Mouse (Mus musculus) neural tube, embryonic 15.5 days (tissue): ENCODE data around the gene Hoxb7. TPM values are rescaled to one million over a fixed set of nuclear protein-coding genes. Genes with fewer than 3 reads are reported as not detected.

ENCODE experiments used
- ATAC-seq: fragments of 200-750 bp; cut with Nextera tagmentation; 2 replicates; pipeline ENCODE4 v1.8.0; 2017; ENCODE audit warnings: mild to moderate bottlenecking, moderate TSS enrichment, moderate library complexity; ENCODE audit not compliant: low FRiP score
- H3K27ac ChIP-seq: fragments of 300-500 bp; sonication (generic); replicated peaks from 2 replicates; pipeline ENCODE4 v1.5.1; 2015; ENCODE audit warnings: mild to moderate bottlenecking, inconsistent platforms
- H3K27me3 ChIP-seq: fragments of 300-500 bp; sonication (generic); replicated peaks from 2 replicates; pipeline ENCODE4 v1.6.1; 2015; ENCODE audit warnings: inconsistent platforms
- H3K36me3 ChIP-seq: fragments of 300-500 bp; sonication (generic); 2 replicates; pipeline ENCODE4 v1.6.1; 2015; ENCODE audit warnings: inconsistent platforms
- H3K4me1 ChIP-seq: fragments of 300-500 bp; sonication (generic); 2 replicates; pipeline ENCODE4 v1.6.1; 2015; ENCODE audit warnings: inconsistent platforms
- H3K4me2 ChIP-seq: fragments of 300-500 bp; sonication (generic); 2 replicates; pipeline ENCODE4 v1.6.1; 2015; ENCODE audit warnings: inconsistent platforms, mild to moderate bottlenecking, moderate library complexity
- H3K4me3 ChIP-seq: fragments of 300-500 bp; sonication (generic); replicated peaks from 2 replicates; pipeline ENCODE4 v1.5.1; 2015; ENCODE audit warnings: mild to moderate bottlenecking, inconsistent platforms
- H3K9ac ChIP-seq: fragments of 300-500 bp; sonication (generic); replicated peaks from 2 replicates; pipeline ENCODE4 v1.6.1; 2015; ENCODE audit warnings: mild to moderate bottlenecking, inconsistent platforms
- H3K9me3 ChIP-seq: fragments of 300-500 bp; sonication (generic); replicated peaks from 2 replicates; pipeline ENCODE4 v1.6.1; 2016; ENCODE audit warnings: inconsistent platforms
- WGBS: fragments of 180-500 bp; shearing (Covaris S2); methylation state at CpG from one replicate; pipeline ENCODE4 v1.1.7; 2015; ENCODE audit warnings: mixed read lengths; 5-methylcytosine and 5-hydroxymethylcytosine counted together
- polyA plus RNA-seq: library from polyadenylated mRNA; unstranded; fragments of >200 nt; fragmentation: Nextera tagmentation; extraction: Ambion mirVana; gene quantifications from 2 replicates; pipeline ENCODE4 v1.2.1, GENCODE M21; 2015

Hoxb7 gene
- 101 and 115 TPM in 2 replicates for polyA plus RNA-seq

DNA sequence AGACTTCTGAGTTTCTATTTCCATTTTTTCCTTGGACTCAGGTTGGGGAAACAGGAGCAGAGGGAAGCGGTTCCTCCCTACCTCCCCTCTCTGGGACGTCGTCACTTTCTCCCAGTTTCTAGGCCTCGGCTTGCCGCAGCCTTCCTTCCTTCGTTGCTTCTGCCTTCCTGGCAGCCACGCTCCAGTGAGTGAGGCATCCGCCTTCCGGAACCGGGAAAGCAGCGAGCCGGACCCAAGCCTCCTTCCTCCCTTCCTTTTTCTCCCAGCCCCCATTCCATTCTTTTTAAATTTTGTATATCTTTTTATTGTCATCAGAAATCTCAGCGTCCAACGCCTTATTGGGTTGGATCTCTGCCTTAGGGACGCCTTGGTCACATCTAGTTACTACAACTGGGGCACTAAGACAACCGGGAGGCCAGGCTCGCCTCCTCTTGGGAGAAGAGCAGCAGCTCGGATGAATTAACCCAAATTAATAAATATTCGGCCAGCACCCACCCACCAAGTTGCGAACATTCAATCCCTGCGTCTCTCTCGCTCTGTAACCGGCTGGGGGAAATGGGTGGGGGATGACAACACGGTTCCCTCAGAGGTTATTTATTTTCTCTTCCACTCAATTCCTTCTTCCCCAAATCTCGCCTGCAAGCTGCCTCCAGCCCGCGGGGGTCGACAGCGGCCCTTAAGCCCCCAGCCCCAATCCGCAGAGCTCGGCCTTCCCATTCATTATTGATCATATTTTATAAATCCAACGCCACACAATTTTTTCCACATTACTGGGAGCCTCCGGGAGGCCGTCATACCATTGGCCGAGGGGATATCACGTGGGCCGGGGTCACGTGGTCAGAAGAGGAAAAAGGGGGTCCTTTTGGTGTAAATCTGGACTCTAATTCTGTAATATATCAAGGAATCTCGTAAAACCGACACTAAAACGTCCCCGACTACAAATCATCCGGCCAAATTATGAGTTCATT, at the start of gene Hoxb7:
TSS of gene Hoxb7 (plus strand) at position 853 of the 968 bp plus-strand sequence.
- H3K27me3 ChIP-seq, result no peaks in the 10 kb centered on the region
- H3K27ac ChIP-seq, result peak within 1 kb of the TSS; percentile 99

DNA sequence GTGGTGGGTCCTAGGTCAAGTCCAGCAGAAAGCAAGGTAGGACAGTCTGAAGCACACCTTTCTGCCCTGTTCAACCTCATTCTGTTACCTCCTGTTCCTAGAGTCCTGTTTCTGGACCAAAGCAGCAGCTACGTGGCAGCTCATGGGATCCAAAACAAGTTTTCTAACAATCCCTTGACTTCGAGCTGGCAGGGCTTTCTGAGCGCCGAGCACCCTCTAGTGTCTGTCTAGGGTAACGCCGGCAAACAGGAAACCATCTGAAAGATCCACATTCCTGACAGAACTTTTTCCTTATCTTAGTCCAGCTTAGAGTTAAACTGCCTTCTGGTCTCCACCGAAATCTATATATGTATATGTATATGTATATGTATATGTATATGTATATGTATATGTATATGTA, 46.2 kb upstream of the Hoxb7 start:
- H3K27me3 ChIP-seq, result peaks cover 13% of the 10 kb centered on the region
- no peaks in the 10 kb centered on the region for H3K4me1 ChIP-seq
- H3K4me2 ChIP-seq, result no peak overlapping the region
- WGBS, result 3% methylated on average over 7 of the region's 7 CpGs
- no peaks in the 10 kb centered on the region for H3K36me3 ChIP-seq
- ATAC-seq, result no peak
- no peak overlapping the region for H3K9ac ChIP-seq
- no peaks in the 10 kb centered on the region for H3K9me3 ChIP-seq
- H3K4me3 ChIP-seq, result no peak overlapping the region
- no peak overlapping the region for H3K27ac ChIP-seq

More for the DNA sequence above, at the start of gene Hoxb7:
- peak within 1 kb of the TSS; percentile 83 for H3K9ac ChIP-seq
- no peaks in the 10 kb centered on the region for H3K36me3 ChIP-seq
- peak within 1 kb of the TSS; percentile 60 for H3K4me3 ChIP-seq
- peak within 1 kb of the TSS; percentile 87 for H3K4me2 ChIP-seq
- ATAC-seq, result peak; percentile 28; the same call in 1 of the 2 replicates
- WGBS, result under 1% methylated on average over 43 of the region's 43 CpGs
- peaks cover 29% of the 10 kb centered on the region for H3K4me1 ChIP-seq
- H3K9me3 ChIP-seq, result no peaks in the 10 kb centered on the region

DNA sequence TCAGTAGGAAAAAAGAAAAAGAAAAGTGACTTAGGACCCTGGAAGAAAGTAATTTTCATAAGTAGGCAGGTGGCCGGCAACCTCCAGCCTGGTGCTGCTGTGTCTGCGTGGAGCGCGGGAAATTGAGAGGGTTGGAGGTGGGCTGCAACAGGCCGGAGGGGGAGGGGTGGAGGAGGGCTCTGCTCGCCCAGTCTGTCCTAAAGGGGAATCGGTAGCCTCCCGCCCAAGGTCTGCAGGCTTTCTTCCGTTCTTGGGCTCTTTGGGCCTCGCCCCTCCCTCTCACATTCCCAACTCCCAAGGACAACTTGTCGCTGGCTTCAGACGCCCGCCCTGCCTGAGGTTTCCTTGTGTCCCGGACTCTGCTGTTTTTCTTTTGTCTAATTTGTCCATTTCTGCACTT, 35.5 kb upstream of the Hoxb7 start:
- no peaks in the 10 kb centered on the region for H3K9me3 ChIP-seq
- H3K4me1 ChIP-seq, result peaks cover 41% of the 10 kb centered on the region
- peak; percentile 48; the same call in 1 of the 2 replicates for ATAC-seq
- peak overlapping the region; percentile 54 for H3K4me3 ChIP-seq
- peak overlapping the region; percentile 62; the same call in 1 of the 2 replicates for H3K9ac ChIP-seq
- H3K36me3 ChIP-seq, result no peaks in the 10 kb centered on the region
- peak overlapping the region; percentile 87 for H3K27ac ChIP-seq
- H3K4me2 ChIP-seq, result peak overlapping the region; percentile 61
- H3K27me3 ChIP-seq, result peaks cover 14% of the 10 kb centered on the region; the same call in 1 of the 2 replicates
- WGBS, result under 1% methylated on average over 14 of the region's 14 CpGs

DNA sequence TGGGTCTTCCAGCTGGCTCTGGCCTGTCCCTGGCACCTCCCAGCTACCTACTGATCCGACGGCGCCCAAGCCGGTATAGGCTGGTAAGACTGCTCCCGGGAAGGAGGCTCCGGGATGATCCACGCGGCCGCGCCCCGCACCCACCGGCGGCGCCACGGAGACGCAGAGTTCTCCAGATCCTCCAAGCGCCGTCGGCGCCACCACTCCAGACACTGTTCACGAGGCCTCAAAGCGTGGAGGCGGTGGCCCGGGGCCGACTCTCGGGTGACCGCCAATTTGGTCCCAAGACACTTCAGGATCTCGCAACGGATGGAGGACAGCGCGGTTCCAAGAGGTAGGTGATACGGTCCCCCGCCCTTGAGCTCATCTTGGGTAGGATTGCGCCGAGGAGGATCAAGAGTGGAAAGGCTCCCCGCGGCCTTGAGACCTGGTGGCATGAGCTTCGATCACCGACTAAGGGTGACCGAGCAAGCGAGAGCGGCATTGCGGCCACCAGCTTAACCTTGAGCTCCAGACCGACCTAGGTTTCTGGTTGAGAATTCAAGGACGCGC, 34.9 kb upstream of the Hoxb7 start:
- Histone ChIP-seq H3K4me1 (peaks cover 46% of the 10 kb centered on the region), H3K27me3 (peaks cover 18% of the 10 kb centered on the region; the same call in 1 of the 2 replicates), H3K36me3 (no peaks in the 10 kb centered on the region), H3K9me3 (no peaks in the 10 kb centered on the region), H3K9ac (peak overlapping the region; percentile 62), H3K27ac (peak overlapping the region; percentile 87), H3K4me2 (peak overlapping the region; percentile 61), H3K4me3 (peak overlapping the region; percentile 54)
- peak; percentile 77 for ATAC-seq
- WGBS, result under 1% methylated on average over 46 of the region's 46 CpGs

DNA sequence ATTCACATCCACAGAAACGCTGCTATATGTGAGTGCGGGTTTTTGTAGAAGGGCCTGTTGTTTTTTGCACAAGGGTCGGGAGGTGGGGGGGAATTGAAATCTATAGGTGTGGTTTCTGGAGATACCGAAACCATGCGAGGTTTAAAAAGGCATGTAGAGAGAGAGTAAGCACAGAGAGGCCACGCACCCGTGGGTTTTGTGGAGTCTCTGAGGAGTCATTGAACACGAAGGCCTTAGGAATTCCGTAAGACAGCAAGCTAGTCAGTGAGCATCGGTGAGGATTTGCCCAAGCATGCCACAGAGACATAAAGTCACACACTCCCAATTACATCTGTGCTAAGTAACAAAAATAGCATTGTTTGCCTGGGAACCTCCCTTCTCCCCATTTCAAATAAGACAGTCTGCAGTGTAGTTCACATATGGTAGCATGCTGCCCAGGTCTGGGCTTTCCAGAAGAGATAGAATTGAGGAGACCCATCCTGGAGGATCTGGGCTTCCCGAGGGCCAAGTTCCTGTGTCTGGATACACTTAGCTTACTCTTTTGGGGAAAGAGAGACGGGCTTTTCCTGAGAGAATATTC, 33.8 kb upstream of the Hoxb7 start:
- Histone ChIP-seq H3K9me3 (no peaks in the 10 kb centered on the region), H3K27ac (peak overlapping the region; percentile 87), H3K36me3 (no peaks in the 10 kb centered on the region), H3K4me1 (peaks cover 47% of the 10 kb centered on the region), H3K4me3 (peak overlapping the region; percentile 54), H3K4me2 (peak overlapping the region; percentile 61), H3K27me3 (peaks cover 19% of the 10 kb centered on the region; the same call in 1 of the 2 replicates), H3K9ac (peak overlapping the region; percentile 62)
- 4% methylated on average over 12 of the region's 12 CpGs for whole genome bisulfite sequencing
- ATAC-seq, result 0 out of 2 replicates have a peak, but pooled peaks have one; percentile 18

DNA sequence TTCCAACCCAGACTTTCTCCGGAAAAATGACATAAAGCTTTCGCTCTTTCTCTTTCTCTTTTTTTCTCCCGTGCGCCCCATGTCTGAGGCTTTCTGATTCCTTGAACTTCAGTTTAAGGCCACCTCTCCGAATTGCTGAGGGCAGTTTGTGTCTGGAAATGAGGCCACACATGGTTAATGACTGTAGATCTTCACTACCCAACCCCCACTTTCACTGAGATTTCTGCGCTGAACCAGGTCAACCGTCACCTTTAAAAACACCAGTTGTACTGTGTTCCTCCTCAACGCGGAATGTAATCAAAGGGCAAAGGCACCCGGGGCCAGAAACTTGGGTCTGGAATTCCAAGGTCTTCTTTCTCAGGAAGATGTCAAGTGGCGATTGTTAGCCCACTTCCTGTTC, 32.2 kb upstream of the Hoxb7 start:
- H3K36me3 ChIP-seq, result no peaks in the 10 kb centered on the region
- no peak overlapping the region; the same call in 1 of the 2 replicates for H3K27ac ChIP-seq
- H3K9ac ChIP-seq, result peak overlapping the region; percentile 28; the same call in 1 of the 2 replicates
- H3K4me2 ChIP-seq, result peak overlapping the region; percentile 61
- ATAC-seq, result no peak
- H3K4me3 ChIP-seq, result peak overlapping the region; percentile 54
- H3K9me3 ChIP-seq, result no peaks in the 10 kb centered on the region
- WGBS, result 2% methylated on average over 11 of the region's 11 CpGs
- peaks cover 60% of the 10 kb centered on the region for H3K4me1 ChIP-seq
- H3K27me3 ChIP-seq, result peaks cover 23% of the 10 kb centered on the region; the same call in 1 of the 2 replicates

DNA sequence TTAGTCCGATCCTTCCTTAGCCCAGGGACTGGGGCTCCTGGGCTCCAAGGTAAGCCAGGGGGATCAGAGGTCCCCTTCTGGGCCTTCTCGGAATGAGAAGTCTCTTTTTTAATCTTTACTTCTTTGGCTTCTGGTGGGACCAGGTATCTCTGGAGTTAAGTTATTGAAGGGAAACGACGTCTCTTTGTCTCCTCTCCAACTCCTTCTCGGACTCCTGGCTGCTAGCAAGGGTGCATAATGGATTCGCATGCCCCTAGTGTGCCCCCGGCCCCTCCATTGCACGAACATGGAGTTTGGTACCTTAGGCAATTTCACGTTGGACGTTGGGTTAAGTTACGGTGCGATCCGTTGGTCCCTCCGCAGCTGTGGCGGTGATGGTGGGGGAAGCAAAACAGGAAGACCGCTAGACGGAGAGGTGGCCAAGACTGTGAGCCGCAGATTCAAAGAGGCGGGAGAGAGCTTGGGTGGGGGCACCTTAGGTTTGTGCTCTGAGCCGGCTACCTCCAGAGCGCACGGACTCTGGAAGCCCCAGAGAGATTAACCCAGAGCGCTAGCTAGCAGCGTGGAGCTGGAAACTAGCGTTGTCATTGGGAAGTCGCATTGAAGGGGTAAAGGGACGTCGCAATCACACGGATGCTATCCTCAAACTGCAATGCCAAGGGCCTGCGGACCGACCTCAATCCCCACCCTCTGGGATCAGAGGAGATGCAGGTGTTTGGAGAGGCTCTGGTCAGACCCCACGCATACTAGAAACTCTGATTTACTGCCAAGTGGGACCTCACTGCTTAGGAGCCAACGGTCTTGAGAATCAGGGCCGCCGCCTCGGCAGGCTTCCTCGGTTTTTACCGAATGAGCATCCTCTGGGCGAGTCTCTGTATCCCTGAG, 31.1 kb upstream of the Hoxb7 start:
- Histone ChIP-seq H3K36me3 (no peaks in the 10 kb centered on the region), H3K4me1 (peaks cover 67% of the 10 kb centered on the region), H3K27ac (no peak overlapping the region), H3K9ac (peak overlapping the region; percentile 38), H3K4me3 (peak overlapping the region; percentile 35), H3K9me3 (no peaks in the 10 kb centered on the region), H3K4me2 (peak overlapping the region; percentile 61), H3K27me3 (peaks cover 20% of the 10 kb centered on the region; the same call in 1 of the 2 replicates)
- WGBS, result 3% methylated on average over 39 of the region's 39 CpGs
- ATAC-seq, result no peak

DNA sequence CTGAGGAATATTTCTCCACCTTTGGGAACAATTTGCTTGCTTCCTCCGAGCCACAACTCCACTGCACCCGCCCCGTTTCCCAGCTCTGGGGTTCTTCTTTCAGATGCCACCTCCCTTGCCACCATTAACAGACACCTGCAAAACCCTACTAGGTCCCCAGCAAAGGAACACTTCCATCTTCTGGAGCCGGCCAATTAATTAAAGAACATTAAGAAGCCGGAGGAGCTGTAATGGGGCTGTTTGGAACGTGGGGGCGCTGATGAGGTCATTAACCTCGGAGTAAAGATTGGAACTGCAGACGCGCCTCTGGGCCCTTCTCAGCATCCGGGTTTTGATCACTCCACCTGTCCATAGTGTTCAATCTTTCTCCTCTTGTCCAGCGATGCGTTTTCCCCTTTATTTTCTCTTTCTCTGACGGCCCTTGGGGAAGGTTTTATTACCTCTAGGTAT, 30.4 kb upstream of the Hoxb7 start:
- Histone ChIP-seq H3K9ac (no peak overlapping the region), H3K36me3 (no peaks in the 10 kb centered on the region), H3K4me1 (peaks cover 67% of the 10 kb centered on the region), H3K9me3 (no peaks in the 10 kb centered on the region), H3K27me3 (0 out of 2 replicates have a peak, but pooled peaks cover 19% of the 10 kb centered on the region), H3K27ac (no peak overlapping the region), H3K4me3 (peak overlapping the region; percentile 35), H3K4me2 (peak overlapping the region; percentile 61)
- ATAC-seq, result no peak
- WGBS, result 7% methylated on average over 14 of the region's 14 CpGs

DNA sequence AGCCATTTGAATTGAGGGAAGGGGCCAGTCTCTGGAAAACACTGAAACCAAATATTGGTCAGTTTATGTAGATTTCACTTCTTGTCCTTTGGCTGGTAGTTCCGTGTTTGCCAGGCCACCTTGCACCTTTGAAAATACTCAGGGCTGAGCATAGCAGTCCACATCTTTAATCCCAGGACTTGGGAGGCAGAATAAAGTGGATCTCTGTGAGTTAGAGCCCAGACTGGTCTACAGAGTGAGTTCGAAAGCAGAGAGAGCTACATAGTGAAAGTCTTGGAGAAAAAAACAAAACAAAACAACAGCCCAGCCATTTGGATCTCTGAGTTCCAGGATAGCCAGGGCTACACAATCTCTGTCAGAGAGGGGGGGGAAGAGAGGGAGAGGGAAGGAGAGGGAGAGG, 29.3 kb upstream of the Hoxb7 start:
- Histone ChIP-seq H3K4me3 (no peak overlapping the region), H3K9me3 (no peaks in the 10 kb centered on the region), H3K27me3 (peaks cover 20% of the 10 kb centered on the region; the same call in 1 of the 2 replicates), H3K4me2 (no peak overlapping the region), H3K36me3 (no peaks in the 10 kb centered on the region), H3K27ac (no peak overlapping the region), H3K9ac (no peak overlapping the region), H3K4me1 (peaks cover 68% of the 10 kb centered on the region)
- 27% methylated on average over 2 of the region's 2 CpGs for WGBS
- ATAC-seq, result no peak

DNA sequence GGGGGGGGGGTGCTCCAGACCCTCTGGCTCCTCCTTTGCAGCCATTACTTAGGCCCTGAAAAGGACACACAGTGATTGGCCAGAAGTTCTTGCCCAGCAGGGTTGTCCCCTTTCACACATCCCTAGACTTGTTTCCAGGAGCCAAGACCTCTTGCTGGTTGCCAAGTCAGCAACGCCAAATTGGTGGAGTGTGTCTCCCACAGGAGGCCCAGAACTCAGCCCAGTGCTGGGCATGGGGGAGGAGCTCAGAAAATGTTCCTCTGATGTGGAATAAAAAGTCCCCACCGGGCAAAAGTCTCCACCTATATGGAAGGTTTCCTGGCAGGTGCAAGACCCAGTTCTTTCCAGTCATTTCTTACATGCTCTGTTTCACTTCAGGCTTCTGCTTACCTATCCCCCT, 27.4 kb upstream of the Hoxb7 start:
- Histone ChIP-seq H3K36me3 (no peaks in the 10 kb centered on the region), H3K27ac (0 out of 2 replicates have a peak overlapping the region, but pooled peaks have one; percentile 2), H3K9ac (no peak overlapping the region), H3K4me2 (no peak overlapping the region), H3K4me3 (no peak overlapping the region), H3K9me3 (no peaks in the 10 kb centered on the region), H3K27me3 (peaks cover 21% of the 10 kb centered on the region; the same call in 1 of the 2 replicates), H3K4me1 (peaks cover 79% of the 10 kb centered on the region)
- ATAC-seq, result peak; percentile 51
- WGBS, result 11% methylated on average over 2 of the region's 2 CpGs
